Mouse (Mus musculus) cerebellum, postnatal 36 days (tissue): ENCODE results near the gene Tgif1.
"Not testable (repeated sequence)": the region's sequence is repeated elsewhere in the genome, so short reads cannot be mapped to it uniquely, and the experiment has no call there.

Experiments
- DNase-seq, 2 experiments: peaks; one replicate each; pipeline ENCODE4 v3.0.0; 2021 to 2022; ENCODE audit warnings: mixed read lengths in 2 of 2

Gene Tgif1

DNA sequence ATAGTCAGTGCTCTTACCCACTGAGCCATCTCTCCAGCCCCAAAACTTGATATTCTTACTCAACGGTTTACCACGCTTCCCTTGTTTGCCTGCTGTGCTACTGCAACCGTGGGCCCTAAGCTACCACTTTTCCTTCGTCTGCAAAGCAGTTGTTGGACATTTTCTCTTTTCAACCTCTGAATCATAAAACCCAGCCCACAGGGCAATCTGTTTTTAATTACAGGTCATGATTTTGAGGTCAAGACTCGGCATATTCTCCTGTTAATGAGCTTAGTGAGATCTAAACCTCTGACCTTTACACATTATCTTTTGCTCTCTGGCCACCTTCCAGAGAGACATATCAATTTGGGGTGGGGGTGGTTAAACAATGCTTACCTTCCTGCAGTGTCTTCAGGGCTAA, 14.8 kb downstream of the Tgif1 start:
- DNase-seq, result no peak

DNA sequence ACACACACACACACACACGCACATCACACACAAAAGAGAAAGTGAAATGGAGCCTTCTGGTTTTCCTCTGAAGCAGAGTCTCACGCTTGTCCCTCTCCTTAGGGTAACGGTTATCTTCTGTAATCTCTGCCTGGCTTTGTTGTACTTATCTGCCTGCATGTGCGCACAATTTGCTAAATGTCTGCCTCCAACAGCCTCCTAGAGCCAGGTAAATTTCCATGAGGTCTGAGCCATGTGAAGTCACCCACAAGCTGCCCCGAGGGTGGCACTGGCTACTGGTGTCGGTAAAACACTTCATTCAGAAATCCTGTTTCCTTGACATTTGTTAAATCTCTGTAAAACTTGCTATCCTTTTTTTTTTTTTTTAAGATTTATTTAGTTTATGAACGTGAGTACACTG, 15.3 kb downstream of the Tgif1 start:
- no peak for DNase-seq

DNA sequence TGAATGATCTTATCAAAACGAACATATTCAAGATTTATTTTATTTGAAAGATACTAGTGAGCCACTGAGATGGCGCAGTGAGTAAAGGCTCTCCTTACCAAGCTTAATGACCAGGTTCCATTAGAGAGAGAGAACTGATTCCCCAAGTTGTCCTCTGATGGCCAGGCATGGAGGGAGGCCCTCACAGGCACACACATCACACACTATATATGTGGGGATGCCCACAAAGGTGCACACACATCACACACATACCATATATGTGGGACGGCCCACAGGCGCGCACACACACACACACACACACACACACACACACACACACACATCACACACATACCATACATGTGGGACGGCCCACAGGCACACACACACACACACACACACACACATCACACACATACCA, 15.9 kb downstream of the Tgif1 start:
- not testable (repeated sequence) for DNase-seq

DNA sequence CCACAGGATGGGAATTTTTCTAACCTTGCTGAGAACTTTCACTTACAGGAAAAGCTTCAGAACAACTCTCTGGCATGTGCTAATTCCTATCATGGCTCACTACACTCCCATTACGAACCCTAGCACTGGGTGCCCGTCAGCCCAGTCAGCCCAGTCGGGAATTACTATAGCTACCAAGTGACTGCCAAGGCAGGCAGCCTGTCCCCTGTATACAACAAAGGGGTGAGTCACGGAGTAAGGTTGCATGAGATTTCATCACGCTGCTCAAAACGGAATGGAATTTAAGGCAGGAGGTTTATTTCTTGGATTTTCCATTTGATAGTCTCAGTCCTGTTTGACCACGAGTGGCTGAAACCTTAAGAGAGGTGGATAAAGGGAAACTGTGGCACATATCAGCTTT, 16.5 kb downstream of the Tgif1 start:
- no peak for DNase-seq

DNA sequence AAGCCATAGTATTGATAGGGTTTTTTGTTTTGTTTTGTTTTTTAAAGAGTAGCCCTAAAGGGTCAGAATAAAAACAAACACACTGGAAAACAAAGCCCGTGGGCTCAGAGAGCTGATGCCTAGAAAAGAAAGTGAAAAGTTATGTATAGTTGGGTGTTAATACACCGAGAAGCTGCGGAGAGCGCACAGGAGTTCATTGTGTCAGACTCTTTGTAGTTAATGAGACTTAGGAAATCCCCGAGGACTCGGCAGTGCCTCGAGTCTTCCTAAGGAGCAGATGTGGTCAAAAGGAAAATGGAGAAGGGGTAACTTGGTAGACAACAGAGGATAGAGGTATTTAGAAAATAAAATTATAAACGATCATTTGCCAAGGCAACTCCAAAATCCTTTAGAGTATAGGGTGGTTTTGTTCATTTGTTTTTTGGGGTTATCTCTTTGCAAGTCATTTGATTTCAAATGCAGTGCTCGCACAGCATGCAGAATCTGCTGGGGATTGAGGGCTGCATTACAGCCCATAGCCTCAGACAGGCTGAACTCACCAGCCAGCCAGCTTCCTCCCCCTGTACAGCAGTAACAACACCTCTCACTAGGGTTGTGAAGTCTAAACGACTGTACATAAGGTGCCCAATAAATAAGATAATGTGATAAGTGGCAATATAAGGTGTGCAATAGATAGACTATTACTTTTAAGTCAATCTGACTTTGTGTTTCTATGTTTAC, 18.1 kb downstream of the Tgif1 start:
- no peak for DNase-seq

DNA sequence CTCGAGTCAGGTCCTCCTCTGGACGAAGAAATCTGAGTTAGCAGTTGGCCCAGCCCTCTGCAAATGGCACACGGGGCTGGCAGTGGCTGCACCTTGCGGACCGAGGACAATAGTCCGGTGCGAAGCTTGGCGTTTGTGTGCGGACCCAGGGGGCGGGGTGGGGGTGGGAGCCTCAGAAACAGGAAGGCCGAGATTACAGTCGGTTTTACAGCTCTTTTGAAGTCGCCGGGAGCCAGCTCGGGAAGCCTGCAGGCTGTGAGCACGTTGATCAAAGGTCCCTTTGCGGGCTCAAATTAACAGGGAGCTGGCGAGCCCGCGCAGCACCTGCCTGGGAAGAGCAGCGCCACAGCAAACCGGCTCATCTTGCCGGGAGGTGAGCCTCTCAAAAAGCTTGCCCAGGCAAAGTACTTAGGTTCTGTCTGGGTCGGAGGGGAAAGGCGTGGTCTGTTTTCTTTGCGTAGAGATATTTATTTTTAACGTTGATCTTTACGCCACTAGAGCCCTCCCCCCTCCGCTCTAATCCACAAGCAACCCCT, 18.8 kb downstream of the Tgif1 start:
- DNase-seq, result peak in 1 of 2 experiments; percentile 16

DNA sequence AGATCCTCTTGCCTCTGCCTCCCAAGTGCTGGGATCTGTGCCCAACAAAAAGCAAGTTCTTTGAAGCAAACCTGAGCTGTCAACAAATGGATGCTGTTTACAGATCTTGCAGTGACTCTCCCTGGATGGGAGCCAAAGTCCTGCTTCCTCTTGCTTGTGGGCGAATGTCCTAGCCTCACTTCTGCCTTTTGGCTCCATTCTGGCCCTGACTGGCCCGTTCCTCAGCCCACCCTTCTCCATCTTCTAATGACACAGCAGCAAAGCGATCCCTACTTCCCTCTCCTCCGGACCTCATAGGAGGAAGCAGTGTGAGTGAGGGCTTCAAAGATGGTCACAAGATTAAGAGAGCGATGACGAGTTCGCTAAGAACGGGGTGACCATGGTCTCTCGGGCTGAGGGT, 20.8 kb downstream of the Tgif1 start:
- DNase-seq, result no peak

DNA sequence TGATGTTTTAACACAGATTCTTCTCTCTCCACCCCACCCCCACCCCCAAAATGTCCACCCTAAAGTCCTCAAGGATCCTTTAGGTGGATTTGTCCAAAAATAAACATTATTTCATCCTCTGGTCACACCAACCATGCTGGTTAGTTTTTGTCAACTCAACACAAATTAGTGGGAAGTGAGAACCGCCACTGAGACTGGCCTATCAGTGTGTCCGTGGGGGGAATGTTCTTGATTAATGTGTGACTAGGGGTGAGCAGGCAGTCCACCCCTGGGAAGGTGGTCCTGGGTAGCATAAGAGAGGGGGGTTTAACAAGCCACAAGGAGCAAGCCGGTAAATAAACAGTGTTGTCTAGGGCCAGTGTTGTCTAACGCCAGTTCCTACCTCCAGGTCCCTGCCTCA, 21.8 kb downstream of the Tgif1 start:
- no peak for DNase-seq

DNA sequence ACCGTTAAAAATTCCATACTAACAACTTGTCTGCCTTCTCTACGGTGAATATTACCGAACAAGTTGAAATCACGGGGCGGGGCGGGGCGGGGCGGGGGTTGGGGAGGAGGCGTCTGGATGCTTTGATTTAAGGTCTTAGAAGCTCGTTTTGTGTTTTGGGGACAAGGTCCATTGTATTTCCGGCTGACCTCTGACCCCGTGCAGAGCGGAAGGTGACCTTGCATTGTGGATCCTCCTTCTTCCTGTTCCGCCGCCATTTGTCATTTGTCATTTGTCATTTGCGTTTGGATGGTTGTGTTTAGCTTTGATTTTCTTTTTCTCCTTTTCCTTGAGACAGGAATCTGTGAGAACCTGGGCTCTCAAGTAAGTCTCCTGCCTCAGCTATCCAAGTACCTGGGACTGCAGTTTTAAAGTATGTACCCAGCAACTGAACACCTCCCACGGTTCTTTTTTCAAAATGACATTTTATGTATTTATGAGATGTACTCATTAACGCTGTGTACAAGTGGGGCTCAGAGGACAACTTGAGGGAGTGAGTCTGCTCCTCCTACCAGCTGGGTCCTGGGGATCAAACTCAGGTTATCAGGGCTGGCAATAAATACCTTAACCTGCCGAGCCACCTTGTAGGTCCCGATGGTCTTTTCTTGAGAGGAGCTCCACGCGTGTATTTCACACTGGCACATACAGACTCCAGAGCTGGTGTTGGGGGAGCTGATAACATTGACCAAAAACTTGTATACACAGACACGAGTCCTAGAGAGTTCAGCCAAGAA, 23.2 kb downstream of the Tgif1 start:
- DNase-seq, result no peak

DNA sequence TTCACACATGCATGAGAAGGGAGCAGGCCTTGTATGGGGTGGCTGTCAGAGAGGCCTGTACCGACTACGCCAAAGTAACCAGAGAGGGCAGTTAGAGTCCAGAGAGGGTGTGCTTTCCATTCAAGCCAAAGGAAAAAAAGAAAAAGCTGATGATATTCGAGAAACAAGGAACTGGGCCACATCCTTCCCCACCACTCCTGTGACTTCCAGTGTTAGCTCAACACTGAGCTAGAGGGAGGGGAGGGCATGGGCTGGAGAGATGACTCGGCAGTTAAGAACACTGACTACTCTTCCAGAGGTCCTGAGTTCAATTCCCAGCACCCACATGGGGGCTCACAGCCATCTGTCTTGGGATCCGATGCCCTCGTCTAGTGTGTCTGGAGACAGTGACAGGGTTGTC, 24.1 kb downstream of the Tgif1 start:
- no peak for DNase-seq

DNA sequence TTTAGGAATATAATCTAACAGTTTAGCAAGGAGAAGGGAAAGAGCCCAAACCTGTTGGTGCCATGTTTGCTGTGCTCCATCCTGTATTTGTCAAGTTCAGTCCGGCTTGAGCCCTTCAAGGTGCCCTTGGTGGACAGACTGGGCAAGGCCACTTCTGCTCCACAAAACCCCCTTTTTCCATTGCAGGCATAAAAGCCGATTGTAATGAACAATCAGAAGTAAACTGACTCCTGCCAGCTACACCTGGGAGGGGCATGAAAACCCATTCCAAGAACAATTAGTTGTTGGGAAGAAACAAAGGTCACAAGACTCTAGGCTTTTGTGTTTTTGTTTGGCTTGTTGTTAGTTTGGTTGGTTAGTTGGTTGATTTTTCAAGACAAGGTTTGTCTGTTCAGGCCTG, 24.8 kb downstream of the Tgif1 start:
- no peak for DNase-seq

DNA sequence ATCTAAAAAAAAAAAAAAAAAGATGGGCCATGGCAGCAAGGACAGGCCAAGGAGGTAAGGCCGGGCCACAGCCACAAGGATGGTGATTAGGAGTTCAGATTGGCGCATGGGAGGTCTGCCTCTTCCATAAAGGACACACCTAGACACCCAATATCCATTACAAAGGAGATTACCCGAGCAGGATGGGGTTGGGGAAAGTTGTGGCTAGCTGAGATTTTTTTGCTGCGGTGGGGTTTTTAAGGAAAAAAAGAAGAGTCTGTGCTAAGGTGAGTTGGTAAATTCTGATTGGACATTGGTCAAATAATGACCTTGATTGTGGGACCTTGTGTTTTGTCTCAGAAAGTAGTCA, 25.2 kb downstream of the Tgif1 start:
- no peak for DNase-seq

DNA sequence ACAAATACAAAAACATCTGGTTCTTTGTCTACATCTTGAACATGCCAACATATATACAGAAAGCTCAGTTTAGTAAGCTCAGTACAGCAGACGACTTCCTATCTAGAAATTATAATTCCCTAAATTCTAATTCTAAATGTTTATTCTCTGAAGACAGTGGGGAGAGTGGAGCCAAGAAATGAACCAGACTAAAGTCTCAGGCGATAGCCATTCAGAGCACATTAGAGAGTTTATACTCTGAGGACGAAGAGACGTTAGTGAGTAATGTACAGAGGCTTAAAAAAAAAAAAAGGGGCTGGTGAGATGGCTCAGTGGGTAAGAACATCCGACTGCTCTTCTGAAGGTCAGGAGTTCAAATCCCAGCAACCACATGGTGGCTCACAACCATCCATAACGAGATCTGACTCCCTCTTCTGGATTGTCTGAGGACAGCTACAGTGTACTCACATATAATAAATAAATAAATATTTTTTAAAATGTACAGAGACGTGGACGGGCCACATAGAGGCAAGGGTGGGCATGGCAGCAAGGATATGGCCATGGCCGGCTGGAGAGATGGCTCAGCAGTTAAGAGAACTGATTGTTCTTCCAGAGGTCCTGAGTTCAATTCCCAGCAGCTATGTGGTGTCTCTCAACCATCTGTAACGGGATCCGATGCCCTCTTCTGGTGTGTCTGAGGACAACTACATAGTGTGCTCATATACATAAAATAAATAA, 25.7 kb downstream of the Tgif1 start:
- DNase-seq, result not testable (repeated sequence)

DNA sequence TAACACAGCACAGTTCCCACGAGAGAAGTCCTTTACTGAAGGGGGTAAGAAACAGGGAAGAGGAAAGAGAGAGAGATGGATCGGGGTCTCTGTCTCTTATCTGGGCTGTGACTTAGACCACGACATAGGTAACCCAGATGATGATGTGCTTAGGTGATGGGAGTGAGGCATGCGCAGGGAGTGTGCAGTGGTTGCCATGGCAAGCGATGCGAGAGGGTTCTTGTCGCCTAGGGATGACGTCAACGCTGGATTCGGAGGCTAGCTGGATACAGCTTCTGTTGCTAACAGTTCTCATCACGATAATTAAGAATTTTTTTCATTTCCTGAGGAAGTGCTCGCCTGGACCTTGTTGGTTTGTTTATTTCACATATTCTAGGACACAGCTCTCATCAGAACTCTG, 27.1 kb downstream of the Tgif1 start:
- DNase-seq, result no peak

DNA sequence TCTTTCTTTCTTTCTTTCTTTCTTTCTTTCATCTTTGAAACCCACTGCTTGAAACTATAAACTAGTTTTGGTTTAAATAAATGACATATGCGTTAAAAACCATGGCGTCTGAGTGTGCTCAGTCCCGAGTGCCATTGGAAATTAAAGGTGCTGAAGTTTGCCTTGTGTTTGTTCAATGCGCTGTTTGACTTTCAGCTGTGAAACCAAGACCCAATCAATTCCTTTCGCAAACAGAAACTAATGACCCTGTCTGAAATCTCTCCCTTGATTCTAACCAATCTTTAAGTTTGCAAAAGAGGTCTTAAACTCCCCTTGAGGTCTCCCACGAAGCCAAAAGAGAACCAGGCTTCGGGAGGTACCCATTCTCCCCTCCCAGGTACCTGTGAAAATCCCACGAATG, 30.3 kb downstream of the Tgif1 start:
- DNase-seq, result no peak

DNA sequence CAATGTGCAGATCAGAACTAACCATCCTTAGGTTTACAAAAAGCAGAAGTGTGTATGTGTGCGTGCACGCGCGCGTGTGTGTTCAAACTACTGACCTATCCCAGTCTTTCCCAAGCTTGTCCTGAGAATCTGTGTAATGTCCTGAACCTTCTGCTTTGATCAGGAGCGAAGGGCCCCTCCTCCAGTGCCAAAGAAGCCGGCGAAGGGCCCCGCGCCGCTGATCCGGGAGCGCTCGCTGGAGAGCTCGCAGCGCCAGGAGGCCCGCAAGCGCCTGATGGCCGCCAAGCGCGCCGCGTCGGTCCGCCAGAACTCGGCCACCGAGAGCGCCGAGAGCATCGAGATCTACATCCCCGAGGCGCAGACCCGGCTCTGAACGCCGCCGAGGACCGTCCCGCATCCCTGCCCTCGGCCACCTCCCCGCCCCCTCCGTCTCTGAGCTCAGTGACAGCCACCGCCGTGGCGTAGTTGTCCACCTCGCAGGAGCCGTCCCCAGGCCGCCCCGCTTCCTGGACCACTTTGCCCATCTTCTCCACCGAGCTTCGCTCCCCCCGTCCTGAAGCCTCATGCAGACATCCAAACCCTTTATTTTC, 35.4 kb downstream of the Tgif1 start:
- no peak for DNase-seq

DNA sequence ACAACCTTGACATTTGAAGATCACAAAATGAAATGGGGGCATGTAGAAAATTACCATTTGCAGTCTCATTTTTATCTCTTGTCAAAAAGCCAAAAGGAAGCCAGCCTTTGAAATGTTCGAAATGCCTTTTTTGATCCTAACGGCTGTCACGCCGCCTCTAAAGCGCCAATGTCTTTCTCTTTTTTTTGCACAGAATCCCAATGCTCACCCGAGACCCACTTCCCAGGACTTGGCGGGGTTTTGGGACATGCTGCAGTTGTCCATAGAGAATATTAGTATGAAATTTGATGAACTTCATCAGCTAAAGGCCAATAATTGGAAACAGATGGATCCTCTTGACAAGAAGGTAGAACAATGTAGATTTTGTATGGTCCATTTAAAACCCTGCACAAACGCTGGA, 38.3 kb downstream of the Tgif1 start:
- no peak for DNase-seq

DNA sequence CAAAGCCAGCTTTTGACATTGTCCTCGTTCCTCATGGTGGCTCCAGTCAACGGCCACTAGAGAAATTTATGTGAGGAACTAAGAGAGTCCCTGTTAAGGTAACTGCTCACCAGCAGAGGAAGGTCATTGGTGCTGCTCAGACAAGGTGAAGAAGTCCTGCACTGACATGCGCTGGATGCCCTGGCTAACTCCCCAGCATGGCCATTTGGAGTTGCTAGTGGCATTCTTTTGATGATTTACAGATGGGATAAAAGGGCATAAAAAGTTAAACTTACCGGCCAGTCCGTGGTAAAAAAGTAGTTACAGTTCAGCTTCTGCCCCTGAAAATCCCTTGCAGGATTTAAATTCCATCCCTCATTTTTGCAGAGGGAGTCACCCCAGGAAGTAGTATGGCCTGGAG, 42.6 kb downstream of the Tgif1 start:
- no peak for DNase-seq

DNA sequence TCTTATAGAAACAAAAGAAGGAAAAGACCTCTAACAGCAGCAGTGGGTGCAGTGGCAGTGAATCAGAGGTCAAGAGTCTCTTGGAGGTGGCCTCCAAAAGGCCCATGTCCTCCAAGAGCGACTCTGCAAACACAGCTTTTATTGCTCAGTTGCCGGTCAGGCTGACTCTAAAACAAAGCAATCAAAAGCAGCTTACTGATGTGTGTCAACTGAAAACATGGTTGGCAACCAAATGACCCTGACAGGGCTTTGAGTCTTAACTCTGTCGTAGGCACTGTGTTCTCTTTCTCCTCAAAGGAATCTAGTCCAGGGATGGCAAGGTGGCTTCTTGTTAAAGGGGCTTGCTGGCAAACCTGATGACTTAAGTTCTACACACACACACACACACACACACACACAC, 43.6 kb downstream of the Tgif1 start:
- DNase-seq, result no peak

DNA sequence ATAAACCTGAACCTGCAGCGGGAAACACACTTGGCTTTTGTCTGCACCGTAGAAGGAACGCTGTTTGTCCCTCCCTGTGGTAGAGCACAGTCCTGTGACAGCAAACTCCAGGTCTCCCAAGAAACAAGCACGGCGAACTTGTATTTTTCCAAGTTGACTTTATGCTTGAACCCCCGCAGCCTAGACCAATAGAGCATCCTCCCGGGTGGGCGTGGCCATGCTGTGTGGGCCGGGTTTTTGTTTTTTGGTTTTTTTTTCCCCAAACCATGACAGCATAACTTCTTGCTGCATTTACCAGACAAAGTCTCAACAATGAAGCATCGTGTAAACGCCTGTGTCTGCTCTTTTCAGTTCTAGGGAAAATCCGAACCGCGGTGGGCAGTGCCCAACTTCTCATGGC, 44.5 kb downstream of the Tgif1 start:
- no peak for DNase-seq

DNA sequence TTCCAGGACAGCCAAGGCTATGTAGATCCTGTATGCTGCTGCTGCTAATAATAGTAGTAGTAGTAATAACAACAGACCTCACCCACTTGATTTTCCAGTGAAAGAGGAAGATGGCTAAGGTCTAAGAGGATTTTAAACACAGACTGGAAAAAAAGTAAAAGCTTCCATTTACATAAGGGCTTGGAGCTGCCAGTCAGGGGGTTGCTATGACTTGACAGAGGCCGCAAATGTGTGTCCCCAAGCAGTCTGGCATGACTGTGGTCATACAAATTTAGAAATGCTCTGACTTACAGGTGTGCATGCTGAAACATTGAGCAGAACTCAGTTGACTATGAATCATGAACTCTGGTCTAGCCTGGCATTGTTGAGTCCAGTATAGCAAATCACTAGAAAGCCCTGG, 45.5 kb downstream of the Tgif1 start:
- DNase-seq, result no peak

DNA sequence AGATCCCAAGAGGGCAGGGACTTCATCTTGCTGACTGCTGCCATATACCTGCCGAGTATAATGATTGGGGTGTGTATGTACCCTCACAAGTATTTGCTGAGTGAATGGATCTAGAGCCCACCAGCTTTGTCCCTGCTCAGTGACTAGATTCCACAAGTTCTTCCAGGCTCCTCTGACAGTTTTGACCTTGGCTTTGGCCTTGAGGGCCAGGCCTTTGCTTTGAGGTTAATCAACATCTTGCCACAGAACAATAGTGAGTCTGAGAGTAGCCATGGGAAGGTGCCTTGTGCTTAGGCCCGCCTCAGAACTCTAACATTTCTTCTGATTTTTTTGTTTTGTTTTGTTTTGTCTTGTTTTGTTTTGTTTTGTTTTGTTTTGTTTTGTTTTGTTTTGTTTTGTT, 46.7 kb downstream of the Tgif1 start:
- no peak for DNase-seq

DNA sequence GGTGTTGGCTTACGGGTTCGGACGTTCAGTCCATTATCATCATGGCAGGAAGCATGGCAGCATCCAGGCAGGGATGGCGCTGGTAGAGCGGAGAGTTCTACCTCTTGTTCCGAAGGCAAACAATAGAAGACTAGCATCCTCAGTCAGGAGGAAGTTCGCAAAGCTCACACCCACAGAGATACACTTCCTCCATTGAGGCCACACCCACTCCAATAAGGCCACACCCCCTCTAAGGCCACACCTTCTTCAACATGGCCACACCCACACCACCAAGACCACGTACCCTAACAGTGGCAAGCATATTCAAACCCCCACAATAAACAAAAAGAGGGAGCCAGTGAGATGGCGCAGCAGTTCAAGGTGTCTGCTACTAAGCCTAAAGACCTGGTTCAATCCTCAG, 47.5 kb downstream of the Tgif1 start:
- DNase-seq, result no peak

DNA sequence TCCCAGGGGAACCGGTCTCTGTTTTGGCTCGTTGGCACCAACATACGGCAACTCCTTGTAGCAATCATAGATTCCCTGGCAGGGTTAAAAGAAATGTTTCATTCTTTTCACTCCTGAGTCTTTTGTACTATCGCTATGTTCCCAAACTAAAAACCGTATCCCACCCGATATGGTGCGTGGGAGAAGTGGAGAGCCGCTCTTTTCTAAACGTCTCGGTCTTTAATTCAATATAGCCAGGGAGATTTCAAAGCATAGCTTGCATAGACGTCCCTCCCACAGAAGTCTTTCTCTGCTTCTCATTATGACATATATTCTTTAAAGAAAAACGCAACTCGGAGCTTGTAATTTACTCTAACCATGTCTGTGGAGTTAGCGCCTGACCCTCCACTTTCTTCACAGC, 51.3 kb downstream of the Tgif1 start:
- no peak for DNase-seq
